Mouse (Mus musculus) CH12.LX (cell line): ENCODE data around the gene Emc6. TPM values are rescaled to one million over a fixed set of nuclear protein-coding genes. Genes with fewer than 3 reads are reported as not detected.

ENCODE experiments used
- DNase-seq: peaks from one replicate; pipeline ENCODE4 v3.0.0-alpha.2; 2013; ENCODE audit errors: extremely low read depth
- H3K27ac ChIP-seq: 2 replicates; pipeline ENCODE4 v1.5.1; 2012; ENCODE audit warnings: low read depth, mild to moderate bottlenecking, control low read depth, moderate library complexity; ENCODE audit not compliant: insufficient read depth
- H3K27me3 ChIP-seq: replicated peaks from 2 replicates; pipeline ENCODE3; 2012; ENCODE audit warnings: inconsistent platforms
- H3K36me3 ChIP-seq, 2 experiments: replicated peaks in 1 of 2; 2 replicates each; pipeline versions ENCODE3 to v1.6.1; 2012; ENCODE audit warnings: inconsistent platforms in 1 of 2, low read length in 1 of 2, mild to moderate bottlenecking in 1 of 2, mixed read lengths in 1 of 2, moderate library complexity in 1 of 2; ENCODE audit not compliant: control insufficient read depth in 1 of 2, insufficient read depth in 1 of 2
- H3K4me1 ChIP-seq, 2 experiments: 2 replicates each; pipeline ENCODE4 v1.6.1; 2012; ENCODE audit warnings: inconsistent platforms in 1 of 2, moderate library complexity in 1 of 2; ENCODE audit not compliant: insufficient read depth in 2 of 2, control insufficient read depth in 1 of 2
- H3K4me2 ChIP-seq: 2 replicates; pipeline ENCODE4 v1.6.1; 2012; ENCODE audit warnings: low read depth, mild to moderate bottlenecking, control low read depth; ENCODE audit not compliant: poor library complexity, insufficient read depth, severe bottlenecking
- H3K4me3 ChIP-seq, 3 experiments: fragments of 150-350 bp in 1 of 3; sonication (generic) in 1 of 3; replicated peaks in 1 of 3; 2 replicates each; pipeline versions ENCODE3 to v1.5.1; 2011 to 2012; ENCODE audit warnings: low read depth in 2 of 3, low read length in 2 of 3, mild to moderate bottlenecking in 2 of 3, moderate library complexity in 2 of 3, control low read depth in 1 of 3, improper control_type of control experiment in 1 of 3, inconsistent platforms in 1 of 3, mixed read lengths in 1 of 3; ENCODE audit not compliant: poor library complexity in 1 of 3
- H3K79me2 ChIP-seq: replicated peaks from 2 replicates; pipeline ENCODE4 v1.6.1; 2012; ENCODE audit warnings: mild to moderate bottlenecking, moderate library complexity; ENCODE audit not compliant: control insufficient read depth, poor library complexity, insufficient read depth, severe bottlenecking; ENCODE audit errors: extremely low read depth
- H3K9ac ChIP-seq: 2 replicates; pipeline ENCODE4 v1.6.1; 2012; ENCODE audit warnings: low read depth, mild to moderate bottlenecking, control low read depth, moderate library complexity; ENCODE audit not compliant: insufficient read depth
- H3K9me3 ChIP-seq: replicated peaks from 2 replicates; pipeline ENCODE3; 2012; ENCODE audit warnings: low read length, inconsistent platforms, mixed read lengths
- BHLHE40 ChIP-seq: IDR thresholded peaks from 2 replicates; pipeline ENCODE4 v1.6.1; 2011; ENCODE audit warnings: mild to moderate bottlenecking, low read depth, low read length, improper control_type of control experiment
- CHD1 ChIP-seq: IDR thresholded peaks from 2 replicates; pipeline ENCODE4 v1.6.1; 2012; ENCODE audit warnings: low read depth, low read length, improper control_type of control experiment, inconsistent platforms
- CHD2 ChIP-seq: IDR thresholded peaks from 2 replicates; pipeline ENCODE4 v1.6.1; 2011; ENCODE audit warnings: low read length, improper control_type of control experiment
- CTCF ChIP-seq, 2 experiments: IDR thresholded peaks in 1 of 2; conservative IDR thresholded peaks in 1 of 2; 2 replicates each; pipeline ENCODE4 v1.5.1; 2011 to 2012; ENCODE audit warnings: low read depth in 2 of 2, low read length in 2 of 2, improper control_type of control experiment in 1 of 2, inconsistent platforms in 1 of 2, mild to moderate bottlenecking in 1 of 2, moderate library complexity in 1 of 2
- E2F4 ChIP-seq: IDR thresholded peaks from 2 replicates; pipeline ENCODE4 v1.6.1; 2011; ENCODE audit warnings: low read depth, low read length, improper control_type of control experiment; ENCODE audit not compliant: insufficient replicate concordance
- ELF1 ChIP-seq: IDR thresholded peaks from 2 replicates; pipeline ENCODE4 v1.6.1; 2014; ENCODE audit warnings: low read depth, mild to moderate bottlenecking, inconsistent platforms, low read length, improper control_type of control experiment
- EP300 ChIP-seq: IDR thresholded peaks from 2 replicates; pipeline ENCODE4 v1.6.1; 2011; ENCODE audit warnings: low read length, improper control_type of control experiment
- ETS1 ChIP-seq: conservative IDR thresholded peaks from 2 replicates; pipeline ENCODE4 v1.6.1; 2012; ENCODE audit warnings: low read depth, mild to moderate bottlenecking, inconsistent platforms, low read length, improper control_type of control experiment, moderate library complexity
- GABPA ChIP-seq: IDR thresholded peaks from 2 replicates; pipeline ENCODE4 v1.6.1; 2012; ENCODE audit warnings: low read depth, low read length, improper control_type of control experiment, inconsistent platforms; ENCODE audit not compliant: insufficient replicate concordance
- HCFC1 ChIP-seq: IDR thresholded peaks from 2 replicates; pipeline ENCODE4 v1.6.1; 2012; ENCODE audit warnings: low read depth, mild to moderate bottlenecking, inconsistent platforms, low read length, improper control_type of control experiment
- IRF4 ChIP-seq: IDR thresholded peaks from 2 replicates; pipeline ENCODE4 v1.6.1; 2014; ENCODE audit warnings: low read depth, mild to moderate bottlenecking, inconsistent platforms, low read length, improper control_type of control experiment
- JUN ChIP-seq: IDR thresholded peaks from 2 replicates; pipeline ENCODE4 v1.6.1; 2011; ENCODE audit warnings: low read depth, mild to moderate bottlenecking, low read length, improper control_type of control experiment, moderate library complexity; ENCODE audit not compliant: insufficient read depth
- JUND ChIP-seq: conservative IDR thresholded peaks from 2 replicates; pipeline ENCODE4 v1.6.1; 2011; ENCODE audit warnings: low read depth, low read length, improper control_type of control experiment
- KAT2A ChIP-seq: IDR thresholded peaks from 2 replicates; pipeline ENCODE4 v1.6.1; 2012; ENCODE audit warnings: low read length, improper control_type of control experiment, inconsistent platforms; ENCODE audit not compliant: insufficient replicate concordance
- MAFK ChIP-seq: IDR thresholded peaks from 2 replicates; pipeline ENCODE4 v1.6.1; 2011; ENCODE audit warnings: low read length, improper control_type of control experiment; ENCODE audit not compliant: insufficient replicate concordance
- MAX ChIP-seq: IDR thresholded peaks from 2 replicates; pipeline ENCODE4 v1.6.1; 2011; ENCODE audit warnings: low read length, improper control_type of control experiment
- MAZ ChIP-seq: IDR thresholded peaks from 2 replicates; pipeline ENCODE4 v1.6.1; 2012; ENCODE audit warnings: low read depth, mild to moderate bottlenecking, inconsistent platforms, low read length, improper control_type of control experiment, moderate library complexity
- MEF2A ChIP-seq: IDR thresholded peaks from 2 replicates; pipeline ENCODE4 v1.6.1; 2014; ENCODE audit warnings: low read depth, mild to moderate bottlenecking, inconsistent platforms, low read length, improper control_type of control experiment, borderline replicate concordance
- MXI1 ChIP-seq: IDR thresholded peaks from 2 replicates; pipeline ENCODE4 v1.6.1; 2011; ENCODE audit warnings: mild to moderate bottlenecking, low read depth, low read length, improper control_type of control experiment
- MYC ChIP-seq: IDR thresholded peaks from 2 replicates; pipeline ENCODE4 v1.6.1; 2011; ENCODE audit warnings: low read depth, mild to moderate bottlenecking, improper control_type of control experiment, low read length
- NELFE ChIP-seq: IDR thresholded peaks from 2 replicates; pipeline ENCODE4 v1.6.1; 2011; ENCODE audit warnings: low read depth, low read length, improper control_type of control experiment
- NRF1 ChIP-seq: IDR thresholded peaks from 2 replicates; pipeline ENCODE4 v1.6.1; 2014; ENCODE audit warnings: low read depth, mild to moderate bottlenecking, inconsistent platforms, low read length, improper control_type of control experiment, moderate library complexity
- PAX5 ChIP-seq: IDR thresholded peaks from 2 replicates; pipeline ENCODE4 v1.6.1; 2012; ENCODE audit warnings: low read length, inconsistent platforms, mixed read lengths
- POLR2A ChIP-seq: IDR thresholded peaks from 2 replicates; pipeline ENCODE4 v1.6.1; 2011; ENCODE audit warnings: low read depth, mild to moderate bottlenecking, improper control_type of control experiment, low read length
- POLR2AphosphoS2 ChIP-seq: IDR thresholded peaks from 2 replicates; pipeline ENCODE4 v1.6.1; 2011; ENCODE audit warnings: low read depth, low read length, improper control_type of control experiment
- RAD21 ChIP-seq: IDR thresholded peaks from 2 replicates; pipeline ENCODE4 v1.6.1; 2011; ENCODE audit warnings: low read depth, mild to moderate bottlenecking, low read length, improper control_type of control experiment, moderate library complexity
- RCOR1 ChIP-seq: conservative IDR thresholded peaks from 2 replicates; pipeline ENCODE4 v1.6.1; 2012; ENCODE audit warnings: low read depth, mild to moderate bottlenecking, inconsistent platforms, low read length, improper control_type of control experiment
- SIN3A ChIP-seq: IDR thresholded peaks from 2 replicates; pipeline ENCODE4 v1.6.1; 2012; ENCODE audit warnings: low read length, improper control_type of control experiment, inconsistent platforms
- SMC3 ChIP-seq: IDR thresholded peaks from 2 replicates; pipeline ENCODE4 v1.6.1; 2011; ENCODE audit warnings: low read depth, low read length, improper control_type of control experiment
- TCF12 ChIP-seq: IDR thresholded peaks from 2 replicates; pipeline ENCODE4 v1.6.1; 2014; ENCODE audit warnings: low read depth, mild to moderate bottlenecking, inconsistent platforms, low read length, improper control_type of control experiment
- UBTF ChIP-seq: IDR thresholded peaks from 2 replicates; pipeline ENCODE4 v1.6.1; 2012; ENCODE audit warnings: low read depth, mild to moderate bottlenecking, inconsistent platforms, low read length, improper control_type of control experiment, moderate library complexity
- USF1 ChIP-seq: IDR thresholded peaks from 2 replicates; pipeline ENCODE4 v1.6.1; 2014; ENCODE audit warnings: low read depth, mild to moderate bottlenecking, inconsistent platforms, low read length, improper control_type of control experiment
- USF2 ChIP-seq: conservative IDR thresholded peaks from 2 replicates; pipeline ENCODE4 v1.6.1; 2011; ENCODE audit warnings: low read depth, low read length, improper control_type of control experiment
- ZC3H11A ChIP-seq: IDR thresholded peaks from 2 replicates; pipeline ENCODE4 v1.6.1; 2012; ENCODE audit warnings: low read depth, mild to moderate bottlenecking, inconsistent platforms, low read length, improper control_type of control experiment
- ZKSCAN1 ChIP-seq: IDR thresholded peaks from 2 replicates; pipeline ENCODE4 v1.6.1; 2012; ENCODE audit warnings: low read depth, inconsistent platforms, low read length, improper control_type of control experiment, borderline replicate concordance
- ZMIZ1 ChIP-seq: IDR thresholded peaks from 2 replicates; pipeline ENCODE4 v1.6.1; 2012; ENCODE audit warnings: low read depth, mild to moderate bottlenecking, inconsistent platforms, low read length, improper control_type of control experiment
- ZNF384 ChIP-seq: IDR thresholded peaks from 2 replicates; pipeline ENCODE4 v1.6.1; 2012; ENCODE audit warnings: low read depth, low read length, improper control_type of control experiment, inconsistent platforms
- dilution Hi-C: fragments of 300-500 bp; cut with MboI; formaldehyde crosslinking; loops from 2 replicates; pipeline ENCODE4 v1.14.3; 2020; ENCODE audit warnings: low sequenced_read_pairs; ENCODE audit not compliant: extremely low pct_unique_long_range_greater_than_20kb, extremely low pct_ligation_motif_present
- in situ Hi-C: fragments of 300-500 bp; cut with MboI; formaldehyde crosslinking; loops from 3 replicates; pipeline ENCODE4 v1.14.3; 2019; ENCODE audit warnings: low sequenced_read_pairs, low pct_ligation_motif_present, low pct_unique_long_range_greater_than_20kb, mixed read lengths
- polyA plus RNA-seq: library from polyadenylated mRNA; unstranded; fragments of >175 nt; gene quantifications from 2 replicates; pipeline ENCODE4 v1.2.1, GENCODE M21; 2012; ENCODE audit warnings: low read depth; ENCODE audit not compliant: insufficient read length
- total RNA-seq, 2 experiments: library from RNA; depleted of rRNA; stranded (reverse); fragments of 300-350 nt in 1 of 2; fragments of >200 nt in 1 of 2; gene quantifications; 2 replicates each; pipeline ENCODE4 v1.2.3; 2012 to 2014

Gene Emc6
- 123 and 124 TPM in 2 replicates for total RNA-seq (2012; rRNA removed)
- 252 and 292 TPM in 2 replicates for total RNA-seq (2014; rRNA removed)
- polyA plus RNA-seq = 138 and 176 TPM in 2 replicates

GRCm38 (mm10) chr11:73176608-73177508 lies at the start of gene Emc6, which contains the start of gene Tax1bp3:
Emc6 (minus strand) TSS chr11:73177037.
Tax1bp3 (plus strand) TSS chr11:73177083.
- DNase-seq = peak; percentile 99
- H3K4me2 ChIP-seq = peak within 1 kb of the TSS; percentile 86
- dilution Hi-C loops = no loop called here
- no peaks in the 10 kb centered on the region for H3K9me3 ChIP-seq
- H3K4me1 ChIP-seq = peaks cover 0 to 37% of the 10 kb centered on the region in 2 experiments; a peak in 2 of 4 replicates
- H3K27ac ChIP-seq = peak within 1 kb of the TSS; percentile 53
- H3K36me3 ChIP-seq = peaks cover 3 to 34% of the 10 kb centered on the region in 2 experiments
- in situ Hi-C loops = no loop called here
- peaks cover 30% of the 10 kb centered on the region for H3K27me3 ChIP-seq
- H3K79me2 ChIP-seq = peaks cover 27% of the 10 kb centered on the region
- H3K9ac ChIP-seq = peak within 1 kb of the TSS; percentile 89
- H3K4me3 ChIP-seq = peak within 1 kb of the TSS; percentile 70 to 94 (median 89)
- TF ChIP-seq NRF1 (peak; percentile 92), ZC3H11A (no peak), ETS1 (no peak), ZMIZ1 (peak; percentile 90), BHLHE40 (peak; percentile 43; the same call in 1 of the 2 replicates), CHD1 (no peak), JUND (no peak), RCOR1 (no peak), SMC3 (no peak), MAZ (peak; percentile 92; the same call in 1 of the 2 replicates), POLR2A (peak; percentile 98), HCFC1 (peak; percentile 86), MAFK (no peak), IRF4 (no peak; the same call in 1 of the 2 replicates), POLR2AphosphoS2 (peak; percentile 79), MEF2A (0 out of 2 replicates have a peak, but pooled peaks have one; percentile 10), PAX5 (no peak), E2F4 (no peak), SIN3A (peak; percentile 87), CTCF (conservative IDR thresholded peaks at IDR 0.05 in 1 of 2, IDR thresholded peaks at IDR 0.05 in 1 of 2; ENCODE audit: low read depth in 2 of 2, low read length in 2 of 2) (no peak), MXI1 (peak; percentile 93), EP300 (no peak), NELFE (peak; percentile 98), USF2 (no peak), ZKSCAN1 (no peak), MYC (peak; percentile 89; the same call in 1 of the 2 replicates), JUN (no peak), KAT2A (peak; percentile 67; the same call in 1 of the 2 replicates), MAX (peak; percentile 84), RAD21 (no peak), ELF1 (peak; percentile 86), UBTF (peak; percentile 60; the same call in 1 of the 2 replicates), CHD2 (peak; percentile 33; the same call in 1 of the 2 replicates), USF1 (no peak), TCF12 (peak; percentile 96), GABPA (no peak), ZNF384 (no peak)
